Mouse (Mus musculus): ENCODE measurements around the gene Ccr2. TPM values are rescaled to one million over a fixed set of nuclear protein-coding genes. Genes with fewer than 3 reads are reported as not detected.

Gene Ccr2
- polyA plus RNA-seq, 1 experiment = 5.0 TPM

DNA sequence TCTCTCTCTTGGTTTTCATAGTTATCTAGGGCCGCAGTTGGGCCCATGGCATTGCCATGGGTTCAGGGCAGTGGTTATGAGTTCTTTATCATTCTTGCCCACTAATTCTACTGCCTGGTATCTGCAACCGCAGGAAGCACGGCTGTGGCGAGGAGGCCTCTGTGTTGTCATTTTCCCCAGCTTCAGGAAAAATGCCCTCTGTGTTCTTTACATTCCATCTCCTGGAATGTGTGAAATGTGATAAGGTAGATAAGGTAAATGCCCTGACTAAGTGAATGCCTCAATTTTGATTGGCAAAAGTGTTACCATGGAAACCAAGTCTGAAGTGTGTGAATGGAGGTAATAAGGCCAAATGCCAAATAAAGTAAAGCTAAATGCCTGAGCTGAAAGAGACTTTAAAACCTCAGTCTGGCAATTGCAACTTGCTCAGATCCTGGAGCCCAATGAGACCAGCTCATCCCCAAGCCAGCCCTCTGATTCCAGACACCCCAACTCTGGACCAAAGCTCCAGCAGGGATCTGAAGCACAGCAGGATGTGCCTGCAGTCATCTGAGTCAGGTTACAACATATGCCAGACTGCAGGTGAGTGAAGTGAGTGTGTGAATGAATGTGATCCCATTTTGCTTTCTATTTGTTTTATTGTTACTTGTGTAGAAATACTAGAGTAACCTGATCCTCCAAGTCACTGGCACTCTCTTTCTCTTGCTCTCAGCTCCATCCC is 36.5 kb downstream of the Ccr2 start:
- no peak overlapping the region for H3K4me3 ChIP-seq (ENCODE audit: insufficient read depth, low read depth, low read length)

DNA sequence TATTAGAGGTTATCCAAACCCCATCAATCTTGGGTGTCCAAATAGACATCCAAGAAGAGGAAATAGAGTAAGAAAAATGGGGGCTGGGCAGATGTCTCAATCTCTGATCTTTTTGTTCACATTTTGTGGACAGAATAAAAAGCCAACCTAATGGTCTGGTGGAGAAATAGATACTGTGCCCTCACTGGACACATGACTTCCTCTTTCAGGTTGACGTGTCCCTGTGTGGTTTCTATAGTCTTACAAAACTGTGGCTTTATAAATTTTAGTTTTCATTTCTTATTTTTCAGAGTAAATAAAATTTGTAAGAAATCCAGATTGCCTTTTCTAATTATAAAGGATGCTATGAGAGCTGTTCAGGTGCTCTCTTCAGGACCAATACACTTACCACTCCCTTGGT is 41.9 kb downstream of the Ccr2 start:
- Histone ChIP-seq H3K27ac (replicated peaks; ENCODE audit: low read depth, low read length) (no peak overlapping the region; the same call in 1 of the 2 replicates), H3K4me3 (ENCODE audit: insufficient read depth, low read depth, low read length) (no peak overlapping the region), H3K4me1 (ENCODE audit: control insufficient read depth, insufficient read depth, insufficient read length, low read length) (no peaks in the 10 kb centered on the region)

More for the DNA sequence above, 36.5 kb downstream of the Ccr2 start:
- H3K4me1 ChIP-seq (ENCODE audit: control insufficient read depth, insufficient read depth, insufficient read length, low read length) = no peaks in the 10 kb centered on the region
- no peak overlapping the region for H3K27ac ChIP-seq (replicated peaks; ENCODE audit: low read depth, low read length)

DNA sequence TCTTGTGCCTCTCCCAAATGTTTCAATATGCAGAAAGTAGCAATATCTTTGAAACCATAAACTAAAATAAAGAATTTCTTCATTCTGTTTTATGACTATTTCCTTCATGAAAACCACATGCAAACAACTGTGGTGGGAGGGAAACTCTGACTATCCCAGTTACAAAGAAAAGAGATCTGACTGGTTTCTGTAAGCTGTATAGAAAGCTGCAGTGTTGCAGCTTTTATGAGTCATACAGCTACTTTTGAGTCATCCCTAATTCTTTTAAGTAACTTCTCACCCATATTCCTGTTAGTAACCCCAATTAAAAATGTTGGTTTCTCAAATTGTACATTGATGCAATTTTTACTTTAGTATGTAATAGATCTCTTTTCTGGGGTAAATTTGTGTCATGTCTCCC is 44.6 kb downstream of the Ccr2 start:
- H3K4me3 ChIP-seq (ENCODE audit: insufficient read depth, low read depth, low read length) = no peak overlapping the region
- no peak overlapping the region for H3K27ac ChIP-seq (replicated peaks; ENCODE audit: low read depth, low read length)
- no peaks in the 10 kb centered on the region for H3K4me1 ChIP-seq (ENCODE audit: control insufficient read depth, insufficient read depth, insufficient read length, low read length)

Other genes starting within 250 kb of the Ccr2 start
- gene Xcr1, start 239.9 kb upstream of the Ccr2 start, polyA plus RNA-seq (2012; ENCODE audit: insufficient read depth, insufficient read length, missing spikeins) = 0.33 TPM in 1 of 2 replicates, not detected in the other
- gene Ccr1, start 133.3 kb upstream of the Ccr2 start, polyA plus RNA-seq (2012; ENCODE audit: insufficient read depth, insufficient read length, missing spikeins) = 0.54 and 0.59 TPM in 2 replicates
- not detected in 2 replicates for gene Ccr1l1, start 123.5 kb upstream of the Ccr2 start, polyA plus RNA-seq (2012; ENCODE audit: insufficient read depth, insufficient read length, missing spikeins)
- not detected in 2 replicates for gene Ccr3, start 80.0 kb upstream of the Ccr2 start, polyA plus RNA-seq (2012; ENCODE audit: insufficient read depth, insufficient read length, missing spikeins)
- gene Ccr5, start 19.6 kb downstream of the Ccr2 start, polyA plus RNA-seq (2012; ENCODE audit: insufficient read depth, insufficient read length, missing spikeins) = 0.13 and 1.1 TPM in 2 replicates
- 14.3 and 18.4 TPM in 2 replicates for gene 2010315B03Rik, start 210.7 kb downstream of the Ccr2 start, polyA plus RNA-seq (2012; ENCODE audit: insufficient read depth, insufficient read length, missing spikeins)

All from brown adipose tissue, adult 24 weeks (tissue).